Mouse (Mus musculus) activated CD4-positive, CD25-positive, alpha-beta regulatory T cell, adult 9 weeks (primary cell): ENCODE data around the gene Batf2. TPM values are rescaled to one million over a fixed set of nuclear protein-coding genes. Genes with fewer than 3 reads are reported as not detected.

Experiments
- polyA plus RNA-seq: library from polyadenylated mRNA; unstranded; fragments of 100-300 nt; shearing (Covaris generic); gene quantifications from one replicate; pipeline ENCODE4 v1.2.1, GENCODE M21; 2017

Batf2 gene
- not detected for polyA plus RNA-seq

DNA sequence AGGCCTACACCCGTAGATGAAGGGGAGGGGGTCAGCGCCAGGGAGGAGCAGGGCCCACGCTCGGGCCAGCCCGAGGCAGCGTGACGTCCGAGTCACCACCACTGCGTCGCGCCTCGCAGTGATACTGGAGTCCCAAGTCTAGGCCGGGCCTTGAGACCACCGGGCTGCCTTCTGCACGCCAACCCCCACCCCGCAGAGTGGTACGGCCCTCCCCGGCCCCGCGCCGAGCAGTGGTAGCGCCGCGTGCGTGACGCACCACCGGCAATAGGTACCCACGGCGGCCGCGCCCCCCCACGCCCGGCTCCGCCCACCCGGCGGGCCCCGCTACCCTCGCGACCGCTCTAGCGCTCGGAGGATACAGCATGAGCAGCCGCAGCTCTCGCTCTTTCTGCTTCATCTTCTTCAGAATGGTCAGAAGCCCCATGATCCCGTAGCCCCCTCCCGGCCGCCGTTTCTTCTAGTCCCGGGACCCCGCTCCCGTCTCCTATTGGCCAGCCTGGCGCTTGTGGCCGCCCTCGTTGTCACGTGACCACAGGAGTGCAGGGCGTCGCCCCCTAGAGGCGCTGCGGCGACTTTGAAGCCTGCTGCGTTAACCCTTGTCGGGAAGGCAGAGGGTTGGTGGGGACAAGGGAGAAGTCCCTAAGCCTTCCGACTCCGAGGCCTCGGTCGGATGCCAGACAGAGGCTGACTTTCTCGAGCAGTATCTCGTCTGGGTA lies at the start of gene Batf2:
Gene Batf2, plus strand, starts transcription at position 306 of the 716 bp plus-strand sequence.

DNA sequence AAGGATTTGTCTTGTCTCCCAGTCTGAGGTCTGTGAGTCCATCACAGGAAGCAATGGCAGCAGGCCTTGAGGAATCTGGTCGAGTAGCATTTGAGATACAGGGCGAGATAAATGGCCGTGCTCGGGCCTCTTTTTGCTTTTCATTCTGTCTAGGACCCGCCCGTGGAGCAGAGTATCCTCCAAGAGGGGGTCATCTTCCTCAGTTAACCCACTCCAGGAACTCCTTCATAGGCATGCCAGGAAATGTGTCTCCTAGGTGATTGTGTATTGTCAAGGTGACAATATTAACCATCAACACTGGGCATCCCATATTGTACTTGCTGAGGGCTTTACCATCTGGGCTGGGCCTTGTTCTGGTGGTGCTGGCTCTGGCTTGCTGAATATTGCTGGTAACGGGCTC lies 46.7 kb upstream of the Batf2 start, which contains the start of gene AC131692.1:
Gene AC131692.1, plus strand, starts transcription at position 301 of the 400 bp plus-strand sequence.

DNA sequence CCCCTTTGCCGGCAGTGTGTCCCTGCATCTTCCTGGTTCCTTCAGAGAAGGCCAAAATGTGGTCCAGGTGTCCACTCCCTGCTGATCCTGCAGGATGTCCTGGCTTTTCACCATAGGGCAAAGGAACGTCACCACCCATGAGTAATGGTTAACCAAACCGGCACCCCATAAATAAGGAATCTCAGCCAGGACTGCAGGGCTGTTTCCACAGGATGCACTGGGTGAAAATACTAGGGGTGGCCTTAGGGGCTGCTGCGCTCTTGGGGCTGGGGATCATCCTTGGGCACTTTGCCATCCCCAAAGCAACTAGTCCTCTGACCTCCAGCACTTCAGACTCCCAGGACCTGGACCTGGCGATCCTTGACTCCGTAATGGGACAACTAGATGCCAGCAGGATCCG lies 35.2 kb upstream of the Batf2 start, which contains the start of gene Naaladl1:
Gene Naaladl1, plus strand, starts transcription at position 197 of the 400 bp plus-strand sequence.

DNA sequence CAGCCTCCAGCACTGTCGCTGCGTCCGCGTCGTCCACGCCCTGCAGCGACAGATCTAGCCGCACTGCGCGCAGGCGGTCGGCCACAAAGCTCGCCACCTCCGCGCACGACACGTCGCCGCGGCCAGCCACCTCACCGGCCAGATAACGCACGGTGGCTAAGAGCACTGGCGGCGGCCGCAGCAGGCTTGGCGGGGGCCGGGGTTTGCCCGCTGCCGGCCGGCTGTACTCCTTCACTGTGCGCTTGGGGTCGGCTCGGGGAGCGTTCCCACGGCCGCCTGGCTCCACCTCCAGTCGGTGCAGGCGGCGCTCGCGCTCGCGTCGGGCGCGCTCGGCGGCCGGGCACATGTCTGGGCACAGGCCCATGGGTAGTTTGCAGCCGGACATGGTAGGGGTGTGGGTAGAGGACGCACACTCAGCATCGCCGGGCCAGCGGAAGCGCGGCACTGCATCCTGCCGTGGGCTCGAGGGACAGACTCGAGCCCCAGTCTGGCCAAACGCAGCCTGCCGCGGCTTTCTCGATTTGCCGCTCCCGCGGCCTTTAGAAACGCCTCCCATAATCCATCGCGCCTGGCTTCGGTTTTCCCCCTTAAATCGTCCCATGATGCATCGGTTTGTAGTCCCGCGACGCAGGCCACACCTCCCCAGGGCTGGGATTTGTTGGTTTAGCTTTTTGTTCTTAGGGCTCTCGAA lies 22.7 kb upstream of the Batf2 start, which contains the start of gene Sac3d1:
Gene Sac3d1, minus strand, starts transcription at position 665 of the 691 bp plus-strand sequence.

DNA sequence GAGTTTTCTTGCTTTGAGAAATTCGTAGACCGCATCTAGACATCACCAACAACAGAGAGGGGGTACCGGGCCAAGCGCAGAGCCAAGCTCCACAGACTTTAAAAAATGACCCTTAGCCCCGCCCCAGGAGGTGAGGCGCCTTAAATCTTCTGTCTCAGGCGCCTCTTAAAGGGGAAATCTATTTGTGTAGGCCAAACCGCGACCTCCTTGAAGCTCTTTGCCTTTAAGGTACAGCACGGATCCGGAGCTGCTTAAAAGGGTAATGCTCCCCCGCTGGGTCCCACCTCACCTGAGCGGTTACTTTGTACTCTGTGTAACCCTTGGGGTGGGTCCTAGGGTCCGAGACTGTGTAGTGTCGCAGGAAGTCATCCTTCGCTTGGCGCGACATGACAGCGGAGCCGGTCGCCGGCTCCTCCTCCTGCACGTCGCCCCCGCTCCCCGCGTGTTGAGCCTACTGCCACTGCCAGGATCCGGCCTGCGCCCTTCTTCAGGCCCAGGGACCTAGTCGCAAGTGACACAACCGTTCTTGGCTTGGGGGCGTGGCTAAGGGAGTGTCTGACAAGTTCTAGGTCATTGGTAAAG lies 12.9 kb upstream of the Batf2 start, which contains the start of gene Snx15:
Gene Snx15, minus strand, starts transcription at position 545 of the 582 bp plus-strand sequence.

DNA sequence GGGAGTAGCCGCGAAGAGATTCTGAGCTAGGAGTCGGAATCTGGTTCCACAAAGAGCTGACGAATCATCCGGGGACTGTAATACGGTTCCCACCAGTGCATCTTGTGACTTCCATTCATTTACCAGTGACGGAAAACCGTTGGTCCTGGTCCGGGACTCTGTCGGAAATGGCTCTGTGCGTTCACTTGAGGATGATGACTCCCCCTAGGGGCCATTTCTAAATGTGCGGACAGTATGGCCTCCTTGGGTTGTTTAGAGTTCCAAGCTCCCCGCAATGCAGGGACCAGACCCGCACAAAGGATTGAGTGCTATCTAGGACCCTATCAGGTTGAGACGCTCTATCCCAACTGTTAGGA lies 589 bp downstream of the Batf2 start, which contains the start of gene Arl2:
Gene Arl2, minus strand, starts transcription at position 155 of the 356 bp plus-strand sequence.

DNA sequence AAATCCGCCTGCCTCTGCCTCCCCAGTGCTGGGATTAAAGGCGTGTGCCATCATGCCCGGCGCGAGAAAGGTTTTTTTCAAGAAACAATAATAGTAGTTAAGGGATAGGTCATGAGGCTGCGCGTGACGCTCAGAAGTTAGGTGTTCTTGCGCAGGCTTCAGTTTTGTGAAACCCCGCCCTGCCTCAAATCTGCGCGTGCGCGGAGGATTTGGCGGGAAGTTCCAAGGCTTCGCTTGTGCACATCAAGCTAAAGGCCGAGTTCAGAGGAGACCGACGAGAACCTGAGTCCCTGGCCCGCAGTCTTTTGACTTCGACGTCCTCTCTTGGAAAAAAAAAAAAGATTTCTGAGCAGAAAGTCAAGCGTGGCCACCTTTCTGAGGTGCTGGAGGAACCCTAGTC lies 43.3 kb downstream of the Batf2 start, which contains the start of gene Majin:
Gene Majin, plus strand, starts transcription at position 258 of the 400 bp plus-strand sequence.

Other genes with a start within 250 kb of the Batf2 start
- gene Tigd3, start 246.8 kb upstream of the Batf2 start, polyA plus RNA-seq, result 1.1 TPM
- 198 TPM for gene Dpf2, start 228.0 kb upstream of the Batf2 start, polyA plus RNA-seq
- 0.26 TPM for gene Cdc42ep2, start 216.2 kb upstream of the Batf2 start, polyA plus RNA-seq
- gene Pola2, start 176.8 kb upstream of the Batf2 start, polyA plus RNA-seq, result 49.8 TPM
- gene Slc22a20, start 154.8 kb upstream of the Batf2 start, polyA plus RNA-seq, result not detected
- 80.8 TPM for gene Capn1, start 125.1 kb upstream of the Batf2 start, polyA plus RNA-seq
- gene Syvn1, start 94.4 kb upstream of the Batf2 start, polyA plus RNA-seq, result 60.1 TPM
- gene Mrpl49, start 83.2 kb upstream of the Batf2 start, polyA plus RNA-seq, result 45.4 TPM
- 1,033 TPM for gene Fau, start 83.1 kb upstream of the Batf2 start, polyA plus RNA-seq
- gene Znhit2, start 79.8 kb upstream of the Batf2 start, polyA plus RNA-seq, result 6.5 TPM
- 20.0 TPM for gene Tm7sf2, start 72.6 kb upstream of the Batf2 start, polyA plus RNA-seq
- gene Vps51, start 63.8 kb upstream of the Batf2 start, polyA plus RNA-seq, result 86.7 TPM
- gene Tmem262, start 61.0 kb upstream of the Batf2 start, polyA plus RNA-seq, result not detected
- 0.61 TPM for gene Gm28374, start 58.7 kb upstream of the Batf2 start, polyA plus RNA-seq
- 55.0 TPM for gene Zfpl1, start 56.0 kb upstream of the Batf2 start, polyA plus RNA-seq
- gene Cdca5, start 56.0 kb upstream of the Batf2 start, polyA plus RNA-seq, result 5.0 TPM
- gene AC131692.1, start 46.6 kb upstream of the Batf2 start, polyA plus RNA-seq, result not detected
- not detected for gene Naaladl1, start 35.2 kb upstream of the Batf2 start, polyA plus RNA-seq
- gene Sac3d1, start 22.3 kb upstream of the Batf2 start, polyA plus RNA-seq, result 2.3 TPM
- 36.4 TPM for gene Snx15, start 12.7 kb upstream of the Batf2 start, polyA plus RNA-seq
- gene Arl2, start 565 bp downstream of the Batf2 start, polyA plus RNA-seq, result 18.3 TPM
- not detected for gene Majin, start 43.4 kb downstream of the Batf2 start, polyA plus RNA-seq
- not detected for gene Gpha2, start 85.4 kb downstream of the Batf2 start, polyA plus RNA-seq
- 10.3 TPM for gene Ppp2r5b, start 94.9 kb downstream of the Batf2 start, polyA plus RNA-seq
- gene Atg2a, start 100.7 kb downstream of the Batf2 start, polyA plus RNA-seq, result 47.3 TPM
- gene Ehd1, start 135.7 kb downstream of the Batf2 start, polyA plus RNA-seq, result 26.2 TPM
- gene Cdc42bpg, start 165.5 kb downstream of the Batf2 start, polyA plus RNA-seq, result 0.18 TPM
- 66.7 TPM for gene Men1, start 194.0 kb downstream of the Batf2 start, polyA plus RNA-seq
- gene Map4k2, start 200.2 kb downstream of the Batf2 start, polyA plus RNA-seq, result 114 TPM
- gene Sf1, start 222.7 kb downstream of the Batf2 start, polyA plus RNA-seq, result 239 TPM
- 4.6 TPM for gene Pygm, start 243.4 kb downstream of the Batf2 start, polyA plus RNA-seq